Mouse (Mus musculus) neural tube, embryonic 12.5 days (tissue): ENCODE data around the gene Hoxa13. TPM values are rescaled to one million over a fixed set of nuclear protein-coding genes. Genes with fewer than 3 reads are reported as not detected.

Experiments used
- ATAC-seq: fragments of 200-750 bp; cut with Nextera tagmentation; 2 replicates; pipeline ENCODE4 v1.8.0; 2017; ENCODE audit warnings: low read depth, mild to moderate bottlenecking, moderate TSS enrichment, moderate library complexity; ENCODE audit not compliant: low FRiP score
- H3K27ac ChIP-seq: fragments of 300-500 bp; sonication (generic); 2 replicates; pipeline ENCODE4 v1.5.1; 2016
- H3K27me3 ChIP-seq: fragments of 300-500 bp; sonication (generic); replicated peaks from 2 replicates; pipeline ENCODE4 v1.6.1; 2016; ENCODE audit warnings: mild to moderate bottlenecking
- H3K36me3 ChIP-seq: fragments of 300-500 bp; sonication (generic); 2 replicates; pipeline ENCODE4 v1.6.1; 2016; ENCODE audit warnings: mild to moderate bottlenecking
- H3K4me1 ChIP-seq: fragments of 300-500 bp; sonication (generic); 2 replicates; pipeline ENCODE4 v1.6.1; 2016
- H3K4me2 ChIP-seq: fragments of 300-500 bp; sonication (generic); replicated peaks from 2 replicates; pipeline ENCODE4 v1.6.1; 2016; ENCODE audit warnings: mild to moderate bottlenecking
- H3K4me3 ChIP-seq: fragments of 300-500 bp; sonication (generic); 2 replicates; pipeline ENCODE4 v1.5.1; 2016
- H3K9ac ChIP-seq: fragments of 300-500 bp; sonication (generic); 2 replicates; pipeline ENCODE4 v1.6.1; 2016; ENCODE audit warnings: mild to moderate bottlenecking
- H3K9me3 ChIP-seq: fragments of 300-500 bp; sonication (generic); 2 replicates; pipeline ENCODE4 v1.6.1; 2016; ENCODE audit warnings: mild to moderate bottlenecking
- WGBS: fragments of 180-500 bp; shearing (Covaris S2); methylation state at CpG from one replicate; pipeline ENCODE4 v1.1.7; 2016; 5-methylcytosine and 5-hydroxymethylcytosine counted together
- polyA plus RNA-seq: library from polyadenylated mRNA; unstranded; fragments of >200 nt; fragmentation: Nextera tagmentation; extraction: Ambion mirVana; gene quantifications from 2 replicates; pipeline ENCODE4 v1.2.1, GENCODE M21; 2016

Gene Hoxa13
- polyA plus RNA-seq, 1 experiment from 2014 or later, result 0.10 TPM

DNA sequence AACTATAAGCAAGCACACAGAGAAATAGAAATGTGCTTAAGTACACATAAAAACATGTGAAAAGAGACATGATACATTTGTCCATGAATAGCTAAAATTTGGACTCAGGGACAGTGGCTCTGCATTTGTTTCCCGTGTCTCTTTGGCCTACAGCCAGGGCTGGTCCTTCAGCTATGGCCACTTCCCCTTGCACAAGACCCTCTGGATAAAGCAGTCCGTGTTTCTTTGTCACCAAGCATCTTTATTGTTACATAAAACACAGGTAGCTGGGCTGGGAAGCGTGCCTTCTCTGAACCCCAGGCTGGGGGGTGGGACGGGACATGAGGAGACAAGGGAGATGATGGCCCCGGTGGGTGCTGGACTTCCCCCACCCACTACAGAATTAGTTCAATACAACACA lies 46.4 kb downstream of the Hoxa13 start:
- peak overlapping the region; percentile 82 for H3K4me3 ChIP-seq
- H3K36me3 ChIP-seq, result no peaks in the 10 kb centered on the region
- peak overlapping the region; percentile 100 for H3K9ac ChIP-seq
- H3K27me3 ChIP-seq, result no peaks in the 10 kb centered on the region
- WGBS, result 12% methylated on average over 5 of the region's 5 CpGs
- no peaks in the 10 kb centered on the region for H3K9me3 ChIP-seq
- peaks cover 33% of the 10 kb centered on the region for H3K4me1 ChIP-seq
- peak overlapping the region; percentile 76 for H3K27ac ChIP-seq
- H3K4me2 ChIP-seq, result peak overlapping the region; percentile 99
- no peak for ATAC-seq

DNA sequence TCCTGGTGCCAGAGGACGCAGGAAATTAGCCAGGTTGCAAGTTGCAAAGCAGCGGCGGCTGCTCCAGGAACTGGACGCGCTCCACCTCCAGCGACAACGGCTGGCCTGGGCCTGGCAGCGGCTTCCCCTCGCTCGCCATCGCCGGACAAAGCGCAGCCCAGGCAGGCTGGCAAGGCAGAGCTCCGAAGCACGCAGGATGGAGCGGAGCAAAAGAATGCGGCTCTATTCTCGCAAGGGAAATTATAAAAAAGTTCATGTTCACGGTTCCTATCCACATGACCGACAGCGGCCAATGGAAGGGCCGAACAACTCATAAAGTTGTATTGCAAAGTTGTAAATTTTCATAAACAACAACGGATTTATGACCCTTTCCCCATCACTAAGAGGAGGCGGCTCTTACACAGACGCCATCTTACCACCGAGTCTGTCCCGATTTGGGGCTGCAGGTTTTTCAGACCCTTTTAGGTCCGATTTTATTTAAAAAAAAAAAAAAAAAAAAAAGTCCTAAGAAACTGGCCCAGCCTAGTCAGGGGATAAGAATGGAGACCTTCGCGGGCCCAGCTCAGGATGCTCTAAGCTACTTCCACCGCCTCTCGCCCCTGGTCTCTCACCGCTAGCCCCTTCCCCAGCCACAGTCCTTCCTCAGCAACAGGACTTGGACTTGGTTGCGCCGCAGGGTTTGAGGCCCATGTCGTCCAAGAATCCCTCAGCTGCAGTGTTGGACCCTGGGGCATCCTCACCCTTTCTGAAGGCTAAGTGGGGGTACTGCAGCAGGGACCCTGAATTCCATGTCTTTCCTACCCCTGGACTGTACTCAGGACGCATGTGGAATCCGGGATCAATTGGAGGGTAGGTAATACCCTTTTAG lies 47.3 kb downstream of the Hoxa13 start, which contains the start of the genes Hoxa3 and Gm28308:
TSS of gene Hoxa3 (minus strand) at position 218 of the 868 bp plus-strand sequence.
TSS of gene Gm28308 (minus strand) at position 221 of the 868 bp plus-strand sequence.
- H3K4me1 ChIP-seq, result peaks cover 25% of the 10 kb centered on the region
- no peaks in the 10 kb centered on the region for H3K36me3 ChIP-seq
- H3K4me3 ChIP-seq, result peak within 1 kb of the TSS; percentile 92
- H3K27me3 ChIP-seq, result no peaks in the 10 kb centered on the region
- WGBS, result 1% methylated on average over 38 of the region's 38 CpGs
- peak within 1 kb of the TSS; percentile 100 for H3K9ac ChIP-seq
- peak within 1 kb of the TSS; percentile 100 for H3K27ac ChIP-seq
- H3K4me2 ChIP-seq, result peak within 1 kb of the TSS; percentile 99
- no peaks in the 10 kb centered on the region for H3K9me3 ChIP-seq
- peak; percentile 52 for ATAC-seq

DNA sequence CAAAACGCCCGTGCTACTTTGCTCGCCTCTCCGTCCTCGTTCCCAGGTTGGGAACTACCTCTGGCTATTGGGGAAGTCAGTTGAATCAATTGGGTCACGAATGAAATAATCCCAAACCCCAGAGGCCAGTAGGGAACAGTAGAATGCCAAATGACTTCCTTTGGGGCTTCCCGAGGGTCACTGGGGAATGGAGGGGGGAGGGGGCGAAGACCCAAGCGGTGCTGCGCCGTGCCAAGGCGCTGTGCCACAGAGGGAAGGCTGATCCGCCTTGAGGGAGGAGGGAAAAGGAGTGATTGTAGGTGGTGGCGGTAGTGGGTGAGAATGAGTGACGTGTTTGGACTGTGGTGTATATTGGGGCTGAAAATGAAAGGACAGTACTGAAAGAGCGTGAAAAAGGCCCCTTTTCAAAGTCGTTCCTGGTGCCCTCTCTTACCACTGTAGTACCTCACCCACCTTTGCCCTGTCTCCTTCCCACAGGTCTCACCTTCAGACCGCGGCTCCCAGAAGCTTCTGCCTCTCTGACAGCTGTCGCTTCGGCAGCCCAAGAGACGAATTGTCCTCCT lies 48.0 kb downstream of the Hoxa13 start:
- Histone ChIP-seq H3K36me3 (no peaks in the 10 kb centered on the region), H3K4me3 (peak overlapping the region; percentile 92), H3K4me1 (peaks cover 27% of the 10 kb centered on the region), H3K27ac (peak overlapping the region; percentile 100), H3K27me3 (no peaks in the 10 kb centered on the region), H3K9me3 (no peaks in the 10 kb centered on the region), H3K9ac (peak overlapping the region; percentile 100), H3K4me2 (peak overlapping the region; percentile 99)
- WGBS, result 1% methylated on average over 22 of the region's 22 CpGs
- ATAC-seq, result 0 out of 2 replicates have a peak, but pooled peaks have one; percentile 18

DNA sequence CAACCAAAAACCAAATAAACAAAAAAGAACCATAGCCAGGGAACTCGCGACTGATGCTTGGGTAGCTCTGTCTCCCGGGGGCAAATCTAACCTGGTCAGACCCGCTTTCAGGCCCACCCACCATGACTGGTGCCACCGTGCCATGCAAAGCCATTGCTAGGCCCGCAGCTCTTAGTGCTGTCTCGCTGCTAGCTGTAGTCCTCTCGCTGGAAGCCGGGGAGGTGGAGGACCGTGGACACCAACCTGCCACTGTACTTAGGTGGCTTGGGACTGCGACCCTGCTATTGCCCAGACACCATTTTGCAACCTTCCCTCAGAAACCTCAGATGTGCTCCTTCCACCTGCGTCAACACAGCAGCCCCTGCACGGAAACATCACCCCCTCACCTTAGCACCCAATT lies 48.7 kb downstream of the Hoxa13 start:
- H3K4me1 ChIP-seq, result peaks cover 30% of the 10 kb centered on the region
- no peaks in the 10 kb centered on the region for H3K9me3 ChIP-seq
- H3K36me3 ChIP-seq, result no peaks in the 10 kb centered on the region; the same call in 1 of the 2 replicates
- ATAC-seq, result no peak
- H3K27me3 ChIP-seq, result no peaks in the 10 kb centered on the region
- peak overlapping the region; percentile 100 for H3K9ac ChIP-seq
- under 1% methylated on average over 13 of the region's 13 CpGs for WGBS
- H3K4me3 ChIP-seq, result peak overlapping the region; percentile 92
- H3K27ac ChIP-seq, result peak overlapping the region; percentile 100
- H3K4me2 ChIP-seq, result peak overlapping the region; percentile 99

- Histone ChIP-seq H3K9me3 (no peaks in the 10 kb centered on the region), H3K4me1 (peaks cover 34% of the 10 kb centered on the region), H3K4me3 (peak overlapping the region; percentile 92), H3K27ac (peak overlapping the region; percentile 100), H3K27me3 (no peaks in the 10 kb centered on the region), H3K36me3 (peaks cover 2% of the 10 kb centered on the region), H3K9ac (peak overlapping the region; percentile 100), H3K4me2 (peak overlapping the region; percentile 99)
- peak; percentile 11 for ATAC-seq
- under 1% methylated on average over 37 of the region's 37 CpGs for WGBS
Observed at GRCm38 (mm10) chr6:52211170-52211935, 49.3 kb downstream of the Hoxa13 start.

DNA sequence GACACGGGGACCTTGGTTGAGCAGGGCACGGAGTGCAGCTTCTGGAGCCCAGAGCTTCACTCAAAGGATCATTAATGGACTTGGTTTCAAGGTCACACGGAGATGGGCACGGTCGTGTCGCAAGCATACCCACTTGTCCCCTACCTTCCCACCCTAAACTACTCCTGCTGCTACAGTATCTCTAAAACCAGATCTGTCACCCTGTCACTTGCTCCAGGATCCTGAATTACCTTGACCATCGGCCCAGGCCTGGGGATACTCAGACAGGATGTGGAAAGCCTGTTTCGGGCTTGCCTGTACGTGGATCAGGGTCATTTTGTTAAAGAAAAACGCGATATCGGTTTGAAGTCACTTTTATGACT lies 51.0 kb downstream of the Hoxa13 start:
- Histone ChIP-seq H3K4me1 (peaks cover 40% of the 10 kb centered on the region), H3K9ac (peak overlapping the region; percentile 100), H3K36me3 (peaks cover 18% of the 10 kb centered on the region), H3K4me2 (peak overlapping the region; percentile 99), H3K4me3 (peak overlapping the region; percentile 92), H3K27ac (peak overlapping the region; percentile 99), H3K9me3 (no peaks in the 10 kb centered on the region), H3K27me3 (no peaks in the 10 kb centered on the region)
- 1% methylated on average over 12 of the region's 12 CpGs for WGBS
- ATAC-seq, result no peak

- Histone ChIP-seq H3K4me3 (peak overlapping the region; percentile 92), H3K9me3 (no peaks in the 10 kb centered on the region), H3K36me3 (peaks cover 19% of the 10 kb centered on the region), H3K4me1 (peaks cover 34% of the 10 kb centered on the region), H3K27me3 (no peaks in the 10 kb centered on the region), H3K4me2 (peak overlapping the region; percentile 99), H3K9ac (peak overlapping the region; percentile 100), H3K27ac (peak overlapping the region; percentile 99)
- 1% methylated on average over 18 of the region's 18 CpGs for WGBS
- ATAC-seq, result peak; percentile 24; the same call in 1 of the 2 replicates
Observed at GRCm38 (mm10) chr6:52208868-52209684, 51.6 kb downstream of the Hoxa13 start.

DNA sequence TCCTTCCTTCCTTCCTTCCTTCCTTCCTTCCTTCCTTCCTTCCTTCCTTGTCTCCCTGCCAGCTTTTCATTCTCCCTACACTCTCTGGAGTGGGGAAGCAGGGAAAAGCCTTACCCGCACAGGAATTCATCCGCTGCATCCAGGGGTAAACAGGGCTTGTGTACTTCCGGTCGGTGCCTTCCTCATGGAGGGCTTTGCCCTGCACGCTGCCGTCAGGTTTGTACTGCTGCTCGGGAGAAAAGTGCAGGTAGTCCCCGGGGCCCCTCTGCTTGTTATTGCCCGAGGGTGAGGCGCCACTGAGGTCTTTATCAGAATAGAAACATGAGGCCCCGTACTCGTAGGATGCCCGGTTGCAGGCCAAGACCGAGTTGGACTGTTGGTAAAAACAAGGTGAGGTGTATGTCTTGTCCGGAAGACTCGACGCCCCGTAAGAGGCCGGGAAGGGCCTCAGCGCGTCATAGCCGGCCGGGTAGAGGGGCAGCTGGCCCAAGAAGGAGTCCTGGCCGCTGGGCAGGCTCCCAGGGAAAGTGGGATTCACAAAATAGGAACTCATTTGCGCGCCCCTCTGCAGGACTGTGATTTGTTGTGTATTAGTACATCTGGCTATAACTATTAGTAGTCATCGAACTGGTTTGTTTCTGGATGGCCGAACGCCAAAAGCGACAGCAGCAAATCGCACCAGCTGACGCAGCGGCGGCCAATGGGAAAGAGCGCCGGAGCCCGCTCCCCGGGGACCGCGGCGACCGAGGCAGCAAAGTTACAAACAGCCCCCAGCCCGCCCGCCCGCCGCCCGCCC lies 52.4 kb downstream of the Hoxa13 start, which contains the start of gene Hoxa6:
TSS of gene Hoxa6 (minus strand) at position 651 of the 796 bp plus-strand sequence.
- H3K4me2 ChIP-seq, result peak within 1 kb of the TSS; percentile 99
- H3K9ac ChIP-seq, result peak within 1 kb of the TSS; percentile 100
- peak within 1 kb of the TSS; percentile 92 for H3K4me3 ChIP-seq
- peaks cover 27% of the 10 kb centered on the region for H3K36me3 ChIP-seq
- WGBS, result under 1% methylated on average over 47 of the region's 47 CpGs
- ATAC-seq, result no peak
- no peaks in the 10 kb centered on the region for H3K9me3 ChIP-seq
- peaks cover 41% of the 10 kb centered on the region for H3K4me1 ChIP-seq
- H3K27me3 ChIP-seq, result no peaks in the 10 kb centered on the region
- H3K27ac ChIP-seq, result peak within 1 kb of the TSS; percentile 99
